Mouse (Mus musculus) liver, adult 2 months (tissue): ENCODE data around the gene Ocm.

Experiments
- CTCF ChIP-seq: fragments of 200-500 bp; IDR thresholded peaks from 2 replicates; pipeline ENCODE4 v1.5.1; 2011; ENCODE audit warnings: low read depth, low read length, control low read depth
- POLR2A ChIP-seq: fragments of 200-500 bp; IDR thresholded peaks from 2 replicates; pipeline ENCODE4 v1.6.1; 2011; ENCODE audit warnings: low read length, control low read depth; ENCODE audit not compliant: insufficient read depth; ENCODE audit errors: extremely low read depth

GRCm38 (mm10) chr5:144032491-144032890 lies 6.0 kb upstream of the Ocm start:
- TF ChIP-seq CTCF: no peak
- no peak for TF ChIP-seq POLR2A
